Mouse (Mus musculus): Measurements from ENCODE around the gene Bmpr1a. TPM values are rescaled to one million over a fixed set of nuclear protein-coding genes. Genes with fewer than 3 reads are reported as not detected.

Bmpr1a gene
- polyA plus RNA-seq, 1 experiment from 2014 or later = 35.8 TPM

DNA sequence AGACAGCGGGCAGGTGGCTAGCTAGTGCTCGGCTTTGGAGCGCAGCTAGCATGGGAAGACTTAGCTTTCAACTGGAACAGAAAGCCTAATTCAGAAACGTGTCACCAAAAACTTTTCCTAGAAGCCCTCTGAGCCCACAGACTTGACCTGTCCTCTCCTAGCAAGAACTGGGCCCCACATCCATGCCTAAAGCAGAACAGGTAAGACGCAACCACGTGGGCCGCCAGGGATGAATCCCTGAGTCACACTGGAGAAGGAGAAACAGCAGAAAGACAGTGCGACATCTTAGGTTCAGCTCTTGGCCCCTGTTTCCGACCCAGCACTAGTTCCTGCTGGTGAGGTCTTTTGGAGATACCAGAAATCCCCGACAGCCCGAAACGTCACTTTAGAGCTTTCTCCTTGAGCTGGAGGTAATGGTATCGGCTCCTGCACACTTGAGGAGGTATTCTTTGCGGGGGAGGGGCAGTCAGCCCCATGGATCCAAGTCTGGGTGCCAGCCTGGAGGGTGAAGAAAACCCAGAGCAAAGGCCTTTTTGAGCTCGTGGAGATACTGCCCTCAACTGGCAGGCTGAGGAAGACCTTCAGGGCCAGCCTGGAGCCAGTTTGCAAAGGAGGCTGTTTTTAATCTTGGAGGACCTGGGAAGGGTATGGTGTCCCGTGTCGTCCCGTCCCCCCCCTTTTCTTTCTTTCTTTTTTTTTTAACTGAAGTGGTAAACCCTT is 140.3 kb downstream of the Bmpr1a start:
- Histone ChIP-seq H3K4me1 (replicated peaks; ENCODE audit: insufficient read depth, low read length) (no peaks in the 10 kb centered on the region), H3K27me3 (ENCODE audit: insufficient read depth, low read length) (no peaks in the 10 kb centered on the region), H3K27ac (no peak overlapping the region), H3K4me3 (replicated peaks; ENCODE audit: low read depth, low read length) (peak overlapping the region; percentile 39), H3K9ac (ENCODE audit: low read depth, low read length) (peak overlapping the region; percentile 31; the same call in 1 of the 2 replicates), H3K9me3 (replicated peaks; ENCODE audit: low read length) (no peaks in the 10 kb centered on the region), H3K4me2 (ENCODE audit: low read length) (peak overlapping the region; percentile 85), H3K36me3 (ENCODE audit: insufficient read depth, low read length) (no peaks in the 10 kb centered on the region)
- TF ChIP-seq CTCF (IDR thresholded peaks at IDR 0.05; ENCODE audit: low read depth) = peak; percentile 82
- peak; percentile 84 for DNase-seq (ENCODE audit: low spot score)
- 35% methylated on average over 18 of the region's 18 CpGs for WGBS
- peak; percentile 79 for ATAC-seq (replicated peaks; ENCODE audit: low FRiP score, low read depth)

DNA sequence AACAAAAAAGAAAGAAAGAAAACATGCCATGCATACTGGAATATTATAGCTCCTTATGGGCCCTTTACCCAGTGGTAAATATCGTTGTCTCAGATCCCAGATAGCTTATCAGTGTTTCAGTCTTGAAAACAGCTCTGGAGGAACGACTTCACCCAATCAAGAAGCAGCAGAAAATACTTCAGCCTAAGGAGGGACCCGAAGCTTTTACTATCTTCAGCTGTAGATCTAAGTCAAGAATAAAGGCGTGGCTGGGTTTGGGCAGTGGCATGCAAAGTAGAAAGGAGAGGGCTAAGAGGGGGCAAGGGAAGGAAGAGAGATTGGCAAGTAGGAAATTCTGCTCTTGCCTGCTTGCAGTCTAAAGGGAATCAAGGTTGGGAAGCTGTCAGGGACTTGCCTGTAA is 141.0 kb downstream of the Bmpr1a start:
- Histone ChIP-seq H3K27ac (no peak overlapping the region), H3K36me3 (ENCODE audit: insufficient read depth, low read length) (no peaks in the 10 kb centered on the region), H3K27me3 (ENCODE audit: insufficient read depth, low read length) (no peaks in the 10 kb centered on the region), H3K4me2 (ENCODE audit: low read length) (no peak overlapping the region), H3K4me1 (replicated peaks; ENCODE audit: insufficient read depth, low read length) (no peaks in the 10 kb centered on the region), H3K9me3 (replicated peaks; ENCODE audit: low read length) (no peaks in the 10 kb centered on the region), H3K4me3 (replicated peaks; ENCODE audit: low read depth, low read length) (no peak overlapping the region), H3K9ac (ENCODE audit: low read depth, low read length) (no peak overlapping the region)
- ATAC-seq (replicated peaks; ENCODE audit: low FRiP score, low read depth) (no peak), DNase-seq (ENCODE audit: low spot score) (no peak)
- WGBS = 54% methylated on average over 4 of the region's 4 CpGs
- TF ChIP-seq CTCF (IDR thresholded peaks at IDR 0.05; ENCODE audit: low read depth) = no peak

Other genes with a start within 250 kb of the Bmpr1a start
- gene Shld2, start 192.8 kb downstream of the Bmpr1a start, polyA plus RNA-seq (2015; fragmentation: Nextera tagmentation; extraction: Ambion mirVana) = 11.5 and 11.8 TPM in 2 replicates
- gene Glud1, start 192.6 kb downstream of the Bmpr1a start, polyA plus RNA-seq (2015; fragmentation: Nextera tagmentation; extraction: Ambion mirVana) = 160 and 161 TPM in 2 replicates
- 8.1 and 15.2 TPM in 2 replicates for gene Fam25c, start 147.9 kb downstream of the Bmpr1a start, polyA plus RNA-seq (2015; fragmentation: Nextera tagmentation; extraction: Ambion mirVana)
- 5.3 and 5.5 TPM in 2 replicates for gene Sncg, start 128.6 kb downstream of the Bmpr1a start, polyA plus RNA-seq (2015; fragmentation: Nextera tagmentation; extraction: Ambion mirVana)
- gene Mmrn2, start 127.9 kb downstream of the Bmpr1a start, polyA plus RNA-seq (2015; fragmentation: Nextera tagmentation; extraction: Ambion mirVana) = 16.2 and 17.1 TPM in 2 replicates
- not detected in 2 replicates for gene 9230112D13Rik, start 19.5 kb upstream of the Bmpr1a start, polyA plus RNA-seq (2015; fragmentation: Nextera tagmentation; extraction: Ambion mirVana)
- 0.50 and 0.51 TPM in 2 replicates for gene Ldb3, start 85.3 kb upstream of the Bmpr1a start, polyA plus RNA-seq (2015; fragmentation: Nextera tagmentation; extraction: Ambion mirVana)
- 0.22 and 0.31 TPM in 2 replicates for gene Opn4, start 96.8 kb upstream of the Bmpr1a start, polyA plus RNA-seq (2015; fragmentation: Nextera tagmentation; extraction: Ambion mirVana)
- 23.7 and 25.0 TPM in 2 replicates for gene Wapl, start 170.6 kb upstream of the Bmpr1a start, polyA plus RNA-seq (2015; fragmentation: Nextera tagmentation; extraction: Ambion mirVana)